Mouse (Mus musculus) spleen, adult 2 months (tissue): ENCODE data around the gene Olfr424. TPM values are rescaled to one million over a fixed set of nuclear protein-coding genes. Genes with fewer than 3 reads are reported as not detected.

Source experiments
- DNase-seq, 2 experiments: peaks; one replicate each; pipeline versions ENCODE4 v3.0.0 to v3.0.0-alpha.2; 2012 to 2021; ENCODE audit warnings: low spot score in 2 of 2, low read depth in 1 of 2
- H3K27ac ChIP-seq: fragments of 200-500 bp; 2 replicates; pipeline ENCODE4 v1.5.1; 2012; ENCODE audit warnings: low read length, inconsistent platforms; ENCODE audit not compliant: insufficient read depth
- H3K27me3 ChIP-seq: fragments of 200-500 bp; 2 replicates; pipeline ENCODE4 v1.6.1; 2012; ENCODE audit warnings: mild to moderate bottlenecking, moderate library complexity, low read length, inconsistent platforms; ENCODE audit not compliant: control insufficient read depth, insufficient read depth
- H3K36me3 ChIP-seq: fragments of 200-500 bp; 2 replicates; pipeline ENCODE4 v1.6.1; 2012; ENCODE audit warnings: mild to moderate bottlenecking, low read length, inconsistent platforms; ENCODE audit not compliant: control insufficient read depth, insufficient read depth
- H3K4me1 ChIP-seq: fragments of 200-500 bp; 2 replicates; pipeline ENCODE4 v1.6.1; 2011; ENCODE audit warnings: inconsistent platforms; ENCODE audit not compliant: control insufficient read depth, insufficient read depth, insufficient read length
- H3K4me3 ChIP-seq: fragments of 200-500 bp; 2 replicates; pipeline ENCODE4 v1.5.1; 2011; ENCODE audit warnings: mild to moderate bottlenecking, inconsistent platforms; ENCODE audit not compliant: insufficient read depth, insufficient read length; ENCODE audit errors: extremely low read depth
- CTCF ChIP-seq: fragments of 200-500 bp; IDR thresholded peaks from 2 replicates; pipeline ENCODE4 v1.5.1; 2011; ENCODE audit warnings: mild to moderate bottlenecking, inconsistent platforms; ENCODE audit not compliant: insufficient read depth, insufficient read length, insufficient replicate concordance; ENCODE audit errors: extremely low read depth
- POLR2A ChIP-seq: fragments of 200-500 bp; IDR thresholded peaks from 2 replicates; pipeline ENCODE4 v1.6.1; 2011; ENCODE audit warnings: low read depth, low read length, inconsistent platforms
- WGBS: fragments of 180-500 bp; shearing (Covaris S2); methylation state at CpG from one replicate; pipeline ENCODE4 v1.1.7; 2018; 5-methylcytosine and 5-hydroxymethylcytosine counted together
- polyA plus RNA-seq: library from polyadenylated mRNA; depleted of rRNA; stranded (reverse); fragments of >200 nt; gene quantifications from 2 replicates; pipeline ENCODE4 v1.2.3, GENCODE M21; 2012; rRNA removed

Gene Olfr424
- polyA plus RNA-seq: not detected in 2 replicates

DNA sequence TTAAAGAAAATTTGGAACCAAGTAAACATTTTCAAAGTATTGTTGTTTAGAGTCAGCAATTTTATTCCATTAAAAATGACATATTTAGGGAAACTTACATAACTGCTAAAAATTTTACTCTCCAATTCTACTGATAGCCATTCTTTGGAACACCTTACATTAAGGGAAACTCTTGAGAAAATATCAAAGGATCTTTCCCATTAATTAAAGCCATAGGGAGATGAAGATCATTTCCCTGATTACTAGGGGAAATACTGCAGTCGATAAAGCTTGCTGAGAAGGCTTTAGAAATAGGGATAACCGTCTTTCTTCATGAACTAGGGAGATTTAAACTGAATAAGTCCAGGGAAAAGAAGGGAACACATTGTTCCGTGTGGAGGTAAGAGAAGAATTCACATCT is at the start of gene Olfr424:
Gene Olfr424 (plus strand): TSS at position 301 of the 400 bp plus-strand sequence.
- Histone ChIP-seq H3K4me1 (no peaks in the 10 kb centered on the region), H3K4me3 (no peak within 1 kb of the TSS), H3K27me3 (no peaks in the 10 kb centered on the region), H3K27ac (no peak within 1 kb of the TSS), H3K36me3 (no peaks in the 10 kb centered on the region)
- TF ChIP-seq POLR2A (no peak), CTCF (no peak)
- DNase-seq: no peak
- 86% methylated on average over 3 of the region's 3 CpGs for WGBS

DNA sequence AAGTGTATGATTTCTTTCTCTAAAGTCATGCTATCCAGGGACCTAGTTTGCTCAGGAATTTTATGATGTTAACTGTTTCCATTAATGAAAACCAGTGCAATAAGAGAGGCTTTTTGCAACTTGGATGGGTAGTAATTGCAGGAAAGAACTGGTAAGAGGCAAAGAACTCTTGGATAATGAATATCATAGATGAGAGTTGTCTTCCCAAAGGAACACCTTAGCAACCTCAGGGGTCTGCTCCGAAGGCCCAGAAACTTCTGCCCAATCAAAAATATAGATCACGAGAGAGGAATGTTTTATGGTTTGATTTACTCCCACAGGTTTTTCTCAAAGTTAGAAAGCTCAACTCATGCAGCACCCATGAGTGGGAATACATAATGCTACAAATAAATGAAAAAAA is 47.3 kb upstream of the Olfr424 start, which contains the start of gene Olfr429:
Gene Olfr429 (plus strand): TSS at position 301 of the 400 bp plus-strand sequence.
- Histone ChIP-seq H3K4me3 (no peak within 1 kb of the TSS), H3K27me3 (no peaks in the 10 kb centered on the region), H3K27ac (no peak within 1 kb of the TSS), H3K36me3 (no peaks in the 10 kb centered on the region), H3K4me1 (no peaks in the 10 kb centered on the region)
- DNase-seq: no peak
- TF ChIP-seq POLR2A (no peak), CTCF (no peak)
- WGBS: 89% methylated on average over 2 of the region's 2 CpGs

DNA sequence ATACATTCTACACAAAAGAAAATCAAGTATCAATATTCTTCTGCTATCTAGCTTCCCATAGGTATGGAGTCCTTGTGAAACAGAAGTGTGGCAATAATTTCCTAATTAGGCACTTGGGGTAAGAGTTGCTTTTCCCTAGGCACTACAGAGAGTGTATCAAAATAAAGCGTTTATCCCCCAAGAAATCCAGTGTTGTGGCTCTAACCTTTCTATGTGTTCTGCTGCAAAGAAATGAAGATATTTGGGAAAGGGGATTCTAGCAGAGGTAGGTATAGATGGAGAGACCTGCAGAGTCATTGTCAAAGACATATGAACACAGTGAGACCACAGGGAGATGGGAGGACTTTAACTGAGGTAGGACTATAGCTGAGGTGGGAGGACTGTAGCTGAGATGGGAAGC is 34.7 kb upstream of the Olfr424 start, which contains the start of gene Olfr427:
Gene Olfr427 (plus strand): TSS at position 301 of the 400 bp plus-strand sequence.
- DNase-seq: no peak
- TF ChIP-seq POLR2A: no peak
- no peak for TF ChIP-seq CTCF
- no peaks in the 10 kb centered on the region for H3K27me3 ChIP-seq
- H3K36me3 ChIP-seq: no peaks in the 10 kb centered on the region
- H3K4me1 ChIP-seq: no peaks in the 10 kb centered on the region
- H3K4me3 ChIP-seq: no peak within 1 kb of the TSS
- 86% methylated on average over 1 of the region's 1 CpGs for WGBS
- no peak within 1 kb of the TSS for H3K27ac ChIP-seq

DNA sequence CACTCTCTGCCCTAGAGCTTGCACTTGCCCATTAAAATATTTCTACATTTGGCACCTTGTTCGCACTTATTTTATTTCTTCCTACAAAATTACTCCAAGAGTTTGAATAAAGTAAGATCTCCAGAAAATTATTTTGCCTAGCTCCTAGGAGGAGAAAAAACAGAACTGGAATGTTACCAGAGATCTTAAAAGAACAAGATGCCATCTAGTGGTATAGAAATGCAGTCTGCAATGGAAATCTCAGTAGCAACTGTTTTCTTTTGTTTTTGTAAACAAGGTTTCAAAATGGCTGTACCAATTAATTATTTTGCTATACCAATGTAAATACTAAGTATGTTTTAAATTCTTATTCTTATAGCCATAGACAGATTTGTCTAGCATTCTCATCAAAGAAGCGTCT is 27.6 kb upstream of the Olfr424 start:
- H3K27me3 ChIP-seq: no peaks in the 10 kb centered on the region
- no peak for DNase-seq
- 72% methylated on average over 2 of the region's 2 CpGs for WGBS
- TF ChIP-seq CTCF: no peak
- TF ChIP-seq POLR2A: no peak
- H3K27ac ChIP-seq: no peak overlapping the region
- no peaks in the 10 kb centered on the region for H3K36me3 ChIP-seq
- no peaks in the 10 kb centered on the region for H3K4me1 ChIP-seq
- no peak overlapping the region for H3K4me3 ChIP-seq

- no peak for DNase-seq
- Histone ChIP-seq H3K27me3 (no peaks in the 10 kb centered on the region), H3K4me3 (no peak within 1 kb of the TSS), H3K27ac (no peak within 1 kb of the TSS), H3K36me3 (no peaks in the 10 kb centered on the region), H3K4me1 (no peaks in the 10 kb centered on the region)
- WGBS: 71% methylated on average over 2 of the region's 2 CpGs
- no peak for TF ChIP-seq CTCF
- no peak for TF ChIP-seq POLR2A
These were observed 10.3 kb upstream of the Olfr424 start, which contains the start of gene Olfr231 for GRCm38 (mm10) chr1:174121062-174121461. Gene Olfr231 (minus strand): TSS chr1:174121162.

GRCm38 (mm10) chr1:174131999-174132398 is 682 bp downstream of the Olfr424 start:
- Histone ChIP-seq H3K4me3 (no peak overlapping the region), H3K27ac (no peak overlapping the region), H3K36me3 (no peaks in the 10 kb centered on the region), H3K27me3 (no peaks in the 10 kb centered on the region), H3K4me1 (no peaks in the 10 kb centered on the region)
- WGBS: 84% methylated on average over 3 of the region's 3 CpGs
- TF ChIP-seq CTCF: no peak
- TF ChIP-seq POLR2A: no peak
- DNase-seq: no peak

DNA sequence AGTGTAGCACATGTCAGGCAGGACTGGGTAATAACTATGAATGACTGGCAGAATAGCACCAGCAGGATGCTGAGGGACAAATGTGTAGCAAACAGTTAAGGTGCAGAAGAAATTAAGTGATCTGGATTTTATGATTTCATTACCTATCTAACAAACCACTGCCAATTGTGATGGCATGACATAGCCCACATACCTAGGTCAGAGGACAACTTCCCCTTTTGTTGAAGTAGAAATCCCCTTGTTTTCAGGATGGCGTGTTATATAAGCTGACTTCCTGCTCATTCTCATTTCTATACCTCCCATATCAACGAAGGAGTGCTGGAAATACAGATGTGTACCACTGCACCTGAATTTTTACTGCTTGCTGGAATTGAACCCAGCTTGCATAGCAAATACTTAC is 10.1 kb downstream of the Olfr424 start:
- Histone ChIP-seq H3K4me1 (peaks cover 2% of the 10 kb centered on the region; the same call in 1 of the 2 replicates), H3K27ac (no peak overlapping the region), H3K4me3 (no peak overlapping the region), H3K36me3 (no peaks in the 10 kb centered on the region), H3K27me3 (no peaks in the 10 kb centered on the region)
- no peak for TF ChIP-seq CTCF
- TF ChIP-seq POLR2A: no peak
- WGBS: 12% methylated on average over 2 of the region's 2 CpGs
- DNase-seq: peak in 1 of 2 experiments; percentile 30
